Mouse (Mus musculus) heart, embryonic 16.5 days (tissue): ENCODE data around the gene Hmgn1. TPM values are rescaled to one million over a fixed set of nuclear protein-coding genes. Genes with fewer than 3 reads are reported as not detected.

Experiments used
- ATAC-seq: fragments of 200-750 bp; cut with Nextera tagmentation; replicated peaks from 2 replicates; pipeline ENCODE4 v1.8.0; 2017; ENCODE audit warnings: moderate number of reproducible peaks; ENCODE audit not compliant: insufficient read depth, low FRiP score; ENCODE audit errors: extremely low read depth
- H3K27ac ChIP-seq: fragments of 300-500 bp; sonication (generic); 2 replicates; pipeline ENCODE4 v1.5.1; 2014; ENCODE audit warnings: mild to moderate bottlenecking, low read length, control low read depth, moderate library complexity
- H3K27me3 ChIP-seq: fragments of 300-500 bp; sonication (generic); 2 replicates; pipeline ENCODE4 v1.6.1; 2014; ENCODE audit warnings: low read length, mixed read lengths; ENCODE audit not compliant: control insufficient read depth, insufficient read depth
- H3K36me3 ChIP-seq: fragments of 300-500 bp; sonication (generic); 2 replicates; pipeline ENCODE4 v1.6.1; 2014; ENCODE audit not compliant: control insufficient read depth, insufficient read depth
- H3K4me1 ChIP-seq: fragments of 300-500 bp; sonication (generic); 2 replicates; pipeline ENCODE4 v1.6.1; 2014; ENCODE audit warnings: low read length, mixed read lengths; ENCODE audit not compliant: control insufficient read depth, insufficient read depth
- H3K4me2 ChIP-seq: fragments of 300-500 bp; sonication (generic); 2 replicates; pipeline ENCODE4 v1.6.1; 2014; ENCODE audit warnings: low read depth, mild to moderate bottlenecking, control low read depth, low read length
- H3K4me3 ChIP-seq: fragments of 300-500 bp; sonication (generic); 2 replicates; pipeline ENCODE4 v1.5.1; 2014; ENCODE audit warnings: mild to moderate bottlenecking, control low read depth, low read length
- H3K9ac ChIP-seq: fragments of 300-500 bp; sonication (generic); 2 replicates; pipeline ENCODE4 v1.6.1; 2014; ENCODE audit warnings: low read length, control low read depth
- H3K9me3 ChIP-seq: fragments of 300-500 bp; sonication (generic); replicated peaks from 2 replicates; pipeline ENCODE4 v1.6.1; 2016; ENCODE audit warnings: low read length; ENCODE audit not compliant: control insufficient read depth
- WGBS: fragments of 180-500 bp; shearing (Covaris S2); extraction: QIAGEN DNeasy Blood & Tissue Kit; methylation state at CpG from one replicate; pipeline ENCODE4 v1.1.7; 2014; 5-methylcytosine and 5-hydroxymethylcytosine counted together
- polyA plus RNA-seq: library from polyadenylated mRNA; unstranded; fragments of >200 nt; fragmentation: Nextera tagmentation; extraction: Ambion mirVana; gene quantifications from 2 replicates; pipeline ENCODE4 v1.2.1, GENCODE M21; 2015

Hmgn1 gene
- polyA plus RNA-seq, 1 experiment from 2014 or later = 264 TPM

DNA sequence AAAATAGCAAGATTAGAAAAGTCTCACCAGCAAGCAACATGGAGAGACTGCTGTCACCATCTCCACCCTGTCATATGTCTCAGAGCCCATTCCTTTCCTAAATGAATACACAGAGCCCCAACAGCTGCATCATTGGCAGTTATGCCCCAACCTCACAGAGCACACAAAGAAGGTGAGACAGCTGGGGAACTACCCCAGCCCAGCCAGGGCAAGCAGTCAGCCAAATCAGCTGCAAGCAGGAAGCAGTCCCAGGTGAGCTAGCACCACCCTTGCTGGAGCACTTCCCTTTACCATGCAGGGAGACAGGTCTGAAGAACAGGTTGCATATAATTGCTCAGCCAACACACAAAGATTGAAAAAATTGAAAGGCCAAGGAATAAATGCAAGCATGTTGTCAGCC is 41.9 kb downstream of the Hmgn1 start:
- H3K4me2 ChIP-seq = no peak overlapping the region
- no peaks in the 10 kb centered on the region for H3K27me3 ChIP-seq
- H3K4me3 ChIP-seq = no peak overlapping the region
- no peaks in the 10 kb centered on the region for H3K9me3 ChIP-seq
- no peaks in the 10 kb centered on the region for H3K36me3 ChIP-seq
- H3K4me1 ChIP-seq = peaks cover 14% of the 10 kb centered on the region
- no peak overlapping the region for H3K9ac ChIP-seq
- no peak overlapping the region for H3K27ac ChIP-seq
- ATAC-seq = no peak

- ATAC-seq = no peak
- WGBS = 6% methylated on average over 20 of the region's 20 CpGs
These were observed 44.3 kb downstream of the Hmgn1 start for GRCm38 (mm10) chr16:96083179-96083646.

GRCm38 (mm10) chr16:96082301-96083178 is 45.0 kb downstream of the Hmgn1 start, which contains the start of gene Brwd1:
Brwd1 (minus strand) TSS chr16:96082526.
- Histone ChIP-seq H3K27me3 (no peaks in the 10 kb centered on the region), H3K9me3 (no peaks in the 10 kb centered on the region), H3K27ac (peak within 1 kb of the TSS; percentile 98), H3K9ac (peak within 1 kb of the TSS; percentile 97), H3K4me1 (peaks cover 18% of the 10 kb centered on the region), H3K4me2 (peak within 1 kb of the TSS; percentile 72), H3K4me3 (peak within 1 kb of the TSS; percentile 91), H3K36me3 (peaks cover 4% of the 10 kb centered on the region; the same call in 1 of the 2 replicates)
- under 1% methylated on average over 86 of the region's 107 CpGs for WGBS
- ATAC-seq = peak; percentile 85

More at GRCm38 (mm10) chr16:96083179-96083646, 44.3 kb downstream of the Hmgn1 start:
- H3K27me3 ChIP-seq = no peaks in the 10 kb centered on the region
- H3K4me2 ChIP-seq = peak overlapping the region; percentile 72
- H3K27ac ChIP-seq = peak overlapping the region; percentile 98
- no peaks in the 10 kb centered on the region for H3K9me3 ChIP-seq
- H3K9ac ChIP-seq = peak overlapping the region; percentile 97
- H3K4me1 ChIP-seq = peaks cover 18% of the 10 kb centered on the region
- peak overlapping the region; percentile 91 for H3K4me3 ChIP-seq
- peaks cover 4% of the 10 kb centered on the region; the same call in 1 of the 2 replicates for H3K36me3 ChIP-seq

DNA sequence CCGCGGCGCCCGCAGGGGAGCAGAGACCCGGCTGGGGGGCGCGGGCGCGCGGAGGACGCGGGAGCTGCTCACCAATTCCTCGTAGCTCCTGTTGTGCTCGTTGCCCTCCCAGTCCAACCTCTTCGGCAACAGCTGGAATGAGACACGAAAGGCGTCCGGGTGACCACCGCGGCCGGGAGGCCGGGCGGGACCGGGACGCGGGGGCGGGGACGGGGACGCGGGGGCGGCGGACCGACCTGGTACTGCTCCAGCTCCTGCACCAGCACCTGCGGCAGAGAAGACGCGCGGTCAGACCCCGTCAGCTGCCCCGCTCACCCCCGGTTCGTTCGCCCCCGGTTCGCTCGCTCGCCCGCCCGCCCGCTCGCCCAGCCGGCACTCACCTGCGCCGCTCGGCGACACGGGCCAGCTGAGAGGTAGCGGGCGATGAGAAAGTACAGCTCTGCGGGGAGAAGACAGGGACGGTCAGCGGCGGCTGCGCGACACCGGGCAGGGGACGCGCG is 45.7 kb downstream of the Hmgn1 start:
- H3K9ac ChIP-seq = peak overlapping the region; percentile 97
- H3K4me2 ChIP-seq = peak overlapping the region; percentile 72
- no peaks in the 10 kb centered on the region for H3K27me3 ChIP-seq
- H3K27ac ChIP-seq = peak overlapping the region; percentile 98
- H3K4me3 ChIP-seq = peak overlapping the region; percentile 91
- no peaks in the 10 kb centered on the region for H3K9me3 ChIP-seq
- H3K36me3 ChIP-seq = peaks cover 4% of the 10 kb centered on the region; the same call in 1 of the 2 replicates
- under 1% methylated on average over 59 of the region's 68 CpGs for WGBS
- H3K4me1 ChIP-seq = peaks cover 18% of the 10 kb centered on the region
- peak; percentile 20 for ATAC-seq

- peak; percentile 79 for ATAC-seq
- H3K9me3 ChIP-seq = no peaks in the 10 kb centered on the region
- peak overlapping the region; percentile 97 for H3K9ac ChIP-seq
- peaks cover 18% of the 10 kb centered on the region for H3K4me1 ChIP-seq
- no peaks in the 10 kb centered on the region for H3K27me3 ChIP-seq
- WGBS = under 1% methylated on average over 28 of the region's 28 CpGs
- H3K36me3 ChIP-seq = peaks cover 6% of the 10 kb centered on the region; the same call in 1 of the 2 replicates
- H3K4me3 ChIP-seq = peak overlapping the region; percentile 91
- H3K4me2 ChIP-seq = peak overlapping the region; percentile 72
- H3K27ac ChIP-seq = peak overlapping the region; percentile 98
These were observed 46.2 kb downstream of the Hmgn1 start for GRCm38 (mm10) chr16:96081331-96081730.

DNA sequence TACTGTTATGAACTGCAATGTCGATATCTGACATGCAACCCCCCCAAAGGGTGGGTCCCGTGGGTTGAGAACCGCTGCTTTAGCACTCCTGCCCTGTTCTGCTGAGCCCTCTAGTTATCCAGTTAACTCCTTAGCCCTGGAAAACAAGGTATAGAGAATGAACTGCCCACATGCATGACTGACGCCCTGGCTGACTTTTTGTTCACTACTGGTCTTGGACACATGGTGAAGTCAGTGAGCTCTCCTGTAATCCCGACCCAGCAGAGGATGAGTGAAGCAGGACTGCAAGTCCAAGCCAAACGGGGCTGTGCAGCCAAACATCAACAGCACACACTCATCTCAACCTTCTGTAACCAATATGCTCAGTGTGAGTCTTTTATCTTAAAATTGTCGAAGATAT is 47.0 kb downstream of the Hmgn1 start:
- no peaks in the 10 kb centered on the region for H3K27me3 ChIP-seq
- 76% methylated on average over 7 of the region's 7 CpGs for WGBS
- H3K27ac ChIP-seq = no peak overlapping the region
- no peak for ATAC-seq
- H3K36me3 ChIP-seq = peaks cover 8% of the 10 kb centered on the region; the same call in 1 of the 2 replicates
- H3K4me2 ChIP-seq = peak overlapping the region; percentile 72; the same call in 1 of the 2 replicates
- H3K4me3 ChIP-seq = no peak overlapping the region
- H3K9ac ChIP-seq = no peak overlapping the region
- H3K4me1 ChIP-seq = peaks cover 18% of the 10 kb centered on the region
- H3K9me3 ChIP-seq = no peaks in the 10 kb centered on the region

Other genes with a start within 250 kb of the Hmgn1 start
- gene Psmg1, start 136.8 kb downstream of the Hmgn1 start, polyA plus RNA-seq = 66.3 and 75.8 TPM in 2 replicates
- 67.4 and 68.3 TPM in 2 replicates for gene Brwd1, start 45.2 kb downstream of the Hmgn1 start, polyA plus RNA-seq
- 52.4 and 53.3 TPM in 2 replicates for gene Wrb, start 17.7 kb upstream of the Hmgn1 start, polyA plus RNA-seq
- gene Lca5l, start 64.5 kb upstream of the Hmgn1 start, polyA plus RNA-seq = 1.2 TPM in 2 replicates
- 523 and 531 TPM in 2 replicates for gene Sh3bgr, start 72.7 kb upstream of the Hmgn1 start, polyA plus RNA-seq
- 0.39 and 0.70 TPM in 2 replicates for gene B3galt5, start 108.1 kb upstream of the Hmgn1 start, polyA plus RNA-seq